Mouse (Mus musculus): ENCODE data around the gene Gng7. TPM values are rescaled to one million over a fixed set of nuclear protein-coding genes. Genes with fewer than 3 reads are reported as not detected.
A peak's percentile ranks its signal among the peaks of the same experiment; 100 is the strongest.

Gene Gng7
- total RNA-seq, 1 experiment from 2014 or later = 0.18 TPM

DNA sequence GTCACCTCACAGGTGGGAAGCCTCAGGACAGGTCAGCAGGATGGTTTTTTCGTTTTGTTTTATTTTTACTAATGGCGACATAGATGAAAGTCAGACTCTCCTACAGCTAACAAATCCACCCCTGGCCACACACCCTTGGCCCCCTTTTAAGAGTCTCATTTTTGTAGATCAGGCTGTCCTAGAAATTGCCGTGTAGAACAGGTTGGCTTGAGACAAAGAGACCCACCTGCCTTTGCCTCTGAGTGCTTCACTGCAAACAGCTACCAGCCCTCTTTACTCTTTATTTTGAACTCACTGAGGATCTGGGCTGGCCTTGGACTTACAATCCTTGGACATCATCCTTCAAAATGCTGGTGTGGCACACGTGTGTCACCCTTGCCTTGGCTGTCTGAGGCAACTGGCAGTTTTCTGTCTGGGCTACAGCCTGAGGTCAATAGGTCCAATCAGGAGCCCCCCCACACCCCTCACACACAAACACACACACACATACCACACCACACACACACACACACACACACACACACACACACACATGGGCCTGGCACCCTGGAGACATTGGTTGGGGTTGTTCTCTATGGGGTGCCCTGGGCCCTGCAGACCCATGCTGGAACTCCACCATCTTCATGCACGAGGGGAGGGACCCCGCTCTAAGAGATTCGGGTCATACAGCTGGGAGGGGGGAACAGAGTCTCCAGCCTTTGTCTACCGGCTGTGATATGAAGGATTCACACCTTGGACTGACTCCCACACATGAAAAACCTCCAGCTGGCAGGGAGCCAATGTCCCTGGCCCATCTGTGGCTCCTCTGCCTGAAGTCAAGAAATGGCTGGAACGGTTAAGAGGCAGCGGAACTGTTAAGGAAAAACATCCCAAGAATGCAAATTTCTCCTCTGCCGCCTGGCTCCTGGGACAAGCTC lies 42.4 kb downstream of the Gng7 start:
- ATAC-seq (replicated peaks; ENCODE audit: low read depth, poor library complexity, severe bottlenecking) = no peak

- no peak for ATAC-seq (replicated peaks; ENCODE audit: low read depth, poor library complexity, severe bottlenecking)
Observed at GRCm38 (mm10) chr10:80971533-80971932, 43.2 kb downstream of the Gng7 start.

DNA sequence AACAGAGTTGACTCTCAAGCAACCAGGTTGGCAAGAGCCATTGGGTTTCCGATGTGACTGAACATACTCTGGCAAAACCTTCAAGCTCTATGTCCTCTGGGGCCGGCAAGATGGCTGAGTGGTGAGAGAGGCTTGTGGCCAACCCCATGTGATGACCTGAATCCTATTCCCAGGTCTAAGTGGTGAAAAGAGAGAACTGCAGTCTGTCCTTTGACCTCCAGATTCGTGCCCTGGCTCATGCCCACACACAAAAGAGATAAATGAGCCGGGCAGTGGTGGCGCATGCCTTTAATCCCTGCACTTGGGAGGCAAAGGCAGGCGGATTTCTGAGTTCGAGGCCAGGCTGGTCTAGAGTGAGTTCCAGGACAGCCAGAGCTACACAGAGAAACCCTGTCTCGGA lies 44.6 kb downstream of the Gng7 start:
- no peak for ATAC-seq (replicated peaks; ENCODE audit: low read depth, poor library complexity, severe bottlenecking)

- 0 out of 2 replicates have a peak, but pooled peaks have one; percentile 10 for ATAC-seq (replicated peaks; ENCODE audit: low read depth, poor library complexity, severe bottlenecking)
Observed at GRCm38 (mm10) chr10:80969298-80969697, 45.4 kb downstream of the Gng7 start.

- ATAC-seq (replicated peaks; ENCODE audit: low read depth, poor library complexity, severe bottlenecking) = no peak
Observed at GRCm38 (mm10) chr10:80968106-80968505, 46.6 kb downstream of the Gng7 start.

GRCm38 (mm10) chr10:80967101-80967656 lies 47.6 kb downstream of the Gng7 start:
- ATAC-seq (replicated peaks; ENCODE audit: low read depth, poor library complexity, severe bottlenecking) = 0 out of 2 replicates have a peak, but pooled peaks have one; percentile 31

DNA sequence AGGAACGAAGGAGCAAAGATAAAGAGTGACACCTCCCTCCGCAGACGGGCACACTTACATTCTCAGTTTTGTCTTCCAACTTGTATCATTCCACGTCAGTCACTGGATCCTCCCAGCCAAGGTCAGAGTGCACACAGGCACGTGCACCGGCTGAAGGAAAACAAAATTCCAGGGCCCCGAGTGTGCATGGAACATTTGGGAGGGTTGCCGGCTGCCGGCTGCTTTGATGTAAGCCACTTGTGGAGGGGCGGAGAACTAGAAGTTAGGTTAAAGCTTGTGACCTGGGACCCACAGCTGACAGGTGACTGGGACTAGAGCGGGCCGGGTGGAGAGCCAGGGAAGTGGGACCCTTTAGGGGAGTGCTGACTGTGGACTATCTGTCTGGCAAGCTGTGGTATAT lies 48.4 kb downstream of the Gng7 start:
- ATAC-seq (replicated peaks; ENCODE audit: low read depth, poor library complexity, severe bottlenecking) = no peak

DNA sequence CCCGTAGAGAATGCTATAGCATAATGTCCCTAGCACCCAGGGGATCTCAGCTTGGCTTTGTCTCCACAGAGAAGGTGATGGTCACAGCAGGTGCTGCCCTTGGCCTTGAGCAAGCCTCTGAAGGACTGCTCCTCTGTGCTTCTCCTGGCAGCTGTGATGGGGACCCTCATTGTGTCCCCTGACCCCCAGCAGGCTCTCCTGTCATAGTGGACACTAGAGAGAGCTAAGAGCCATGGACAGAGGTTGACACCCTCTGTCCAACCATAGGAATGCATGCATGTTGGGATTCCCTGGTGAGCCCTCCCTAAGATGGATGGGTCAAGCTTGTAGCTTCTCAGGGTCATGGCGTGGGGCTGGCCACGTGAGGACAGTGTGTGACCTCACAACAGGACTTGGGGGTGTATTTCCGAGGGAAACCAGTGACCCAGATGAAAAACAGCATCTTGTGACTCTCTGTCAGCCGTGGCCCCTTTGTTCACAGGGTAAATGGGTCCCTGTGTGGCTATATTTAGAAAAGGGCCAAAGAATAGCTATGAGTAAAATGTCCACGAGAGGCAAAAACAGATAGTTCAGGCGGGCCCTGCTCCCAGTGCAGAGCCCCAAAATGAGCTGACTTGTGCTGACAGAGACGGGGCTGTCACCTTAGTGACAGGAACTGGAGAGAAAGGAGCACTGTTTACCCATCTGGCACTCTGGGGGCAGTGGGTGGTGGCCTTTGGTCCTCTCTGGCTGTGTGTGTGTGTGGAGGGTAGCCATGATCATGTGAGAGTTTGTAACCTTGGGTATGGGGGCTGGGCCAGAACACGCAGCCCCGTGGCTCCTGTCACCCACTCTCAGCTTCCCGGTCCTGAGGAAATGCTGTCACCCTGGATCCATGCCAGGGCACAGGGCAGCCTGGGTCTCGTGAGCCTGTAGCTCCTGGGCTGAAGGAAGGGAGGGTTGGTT lies 51.4 kb downstream of the Gng7 start:
- peak; percentile 19; the same call in 1 of the 2 replicates for ATAC-seq (replicated peaks; ENCODE audit: low read depth, poor library complexity, severe bottlenecking)

- no peak for ATAC-seq (replicated peaks; ENCODE audit: low read depth, poor library complexity, severe bottlenecking)
Observed at GRCm38 (mm10) chr10:80962585-80962984, 52.2 kb downstream of the Gng7 start.

DNA sequence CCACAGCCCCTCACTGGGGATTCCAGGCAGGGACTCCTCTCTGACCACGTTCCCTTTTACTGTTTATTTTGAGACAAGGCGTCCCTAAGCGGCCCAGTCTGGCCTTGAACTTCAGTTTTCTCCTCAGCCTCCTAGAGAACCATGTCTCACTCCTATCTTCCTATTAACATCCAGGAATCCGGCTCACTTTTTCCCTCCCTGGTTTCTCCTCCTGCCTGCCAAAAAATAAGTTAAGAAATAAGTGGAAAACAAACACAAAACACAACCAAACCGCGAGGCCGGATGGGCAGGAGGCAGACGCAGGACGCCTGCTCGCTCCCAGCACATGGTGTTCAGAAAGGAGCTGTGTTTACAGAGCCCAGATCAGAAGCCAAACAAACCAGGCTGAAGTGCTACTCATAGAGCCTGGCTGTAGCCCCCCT lies 52.7 kb downstream of the Gng7 start:
- ATAC-seq (replicated peaks; ENCODE audit: low read depth, poor library complexity, severe bottlenecking) = no peak

GRCm38 (mm10) chr10:80960551-80961508 lies 53.9 kb downstream of the Gng7 start:
- no peak for ATAC-seq (replicated peaks; ENCODE audit: low read depth, poor library complexity, severe bottlenecking)

DNA sequence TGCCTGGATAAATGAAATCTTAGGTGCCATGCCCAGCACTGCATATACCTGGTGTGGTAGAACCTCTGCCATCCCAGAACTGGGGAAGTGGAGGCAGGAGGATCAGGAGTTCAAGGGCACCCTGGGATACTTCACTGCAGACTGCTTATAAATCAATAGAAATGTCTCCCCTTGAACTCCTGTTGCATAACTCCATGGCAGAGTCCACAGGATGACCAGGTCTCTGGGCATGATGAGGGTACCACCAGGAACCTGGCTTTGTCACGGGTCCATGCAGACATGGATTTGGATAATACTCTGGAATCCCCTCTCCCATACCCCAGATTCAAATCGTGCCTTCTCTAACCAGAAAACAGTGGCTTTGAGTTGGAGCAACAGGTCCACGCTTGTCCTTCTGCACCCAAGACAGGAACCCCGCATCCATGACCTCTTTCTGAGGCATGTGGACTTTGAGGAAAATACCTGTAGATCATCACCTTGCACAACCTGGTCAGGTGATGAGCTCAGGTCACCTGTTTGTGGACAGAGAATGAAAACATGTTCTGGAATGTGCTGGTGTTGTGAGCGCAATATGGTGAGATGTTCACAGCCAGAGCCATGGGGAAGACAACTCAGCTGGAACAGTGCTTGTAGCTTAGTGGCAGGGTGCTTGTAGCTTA lies 55.6 kb downstream of the Gng7 start:
- ATAC-seq (replicated peaks; ENCODE audit: low read depth, poor library complexity, severe bottlenecking) = no peak

GRCm38 (mm10) chr10:80957791-80958190 lies 57.0 kb downstream of the Gng7 start:
- ATAC-seq (replicated peaks; ENCODE audit: low read depth, poor library complexity, severe bottlenecking) = no peak

DNA sequence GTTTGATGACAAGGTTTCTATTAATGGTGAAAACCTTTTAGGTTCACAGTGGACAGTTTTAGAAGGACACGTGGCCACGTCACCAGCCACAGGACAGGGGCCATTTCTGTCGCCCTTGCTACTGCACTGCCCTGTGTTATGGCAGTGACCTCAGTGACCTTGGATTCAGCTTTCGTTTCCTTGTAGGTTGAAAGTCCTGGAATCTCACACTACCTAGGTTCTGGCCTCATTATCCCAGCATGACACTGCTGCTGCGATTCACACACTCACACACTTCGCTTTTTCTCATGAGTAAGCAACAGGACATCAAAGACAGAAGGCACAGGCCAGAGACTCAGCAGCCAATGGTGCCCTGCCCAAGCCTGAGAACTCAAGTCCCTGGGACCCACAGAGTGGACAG lies 57.8 kb downstream of the Gng7 start:
- ATAC-seq (replicated peaks; ENCODE audit: low read depth, poor library complexity, severe bottlenecking) = no peak

DNA sequence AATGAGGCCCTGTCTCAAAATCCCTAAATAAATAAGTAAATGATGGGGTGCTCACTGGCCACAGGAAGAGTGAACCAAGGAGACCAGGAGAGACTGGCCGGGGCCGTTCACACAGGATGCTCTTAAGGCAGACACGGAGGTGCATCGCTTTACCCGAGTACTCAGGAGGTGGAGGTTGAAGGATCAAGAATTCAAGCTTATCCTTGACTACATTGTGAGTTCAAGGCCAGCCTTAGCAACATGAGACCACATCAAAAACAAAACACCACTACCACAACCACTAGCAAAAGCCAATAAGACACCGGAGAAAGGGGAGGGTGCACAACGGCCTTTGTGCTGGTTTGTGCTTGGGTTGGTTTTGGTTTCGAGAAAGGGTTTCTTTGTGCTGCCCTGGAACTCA lies 58.4 kb downstream of the Gng7 start:
- no peak for ATAC-seq (replicated peaks; ENCODE audit: low read depth, poor library complexity, severe bottlenecking)

DNA sequence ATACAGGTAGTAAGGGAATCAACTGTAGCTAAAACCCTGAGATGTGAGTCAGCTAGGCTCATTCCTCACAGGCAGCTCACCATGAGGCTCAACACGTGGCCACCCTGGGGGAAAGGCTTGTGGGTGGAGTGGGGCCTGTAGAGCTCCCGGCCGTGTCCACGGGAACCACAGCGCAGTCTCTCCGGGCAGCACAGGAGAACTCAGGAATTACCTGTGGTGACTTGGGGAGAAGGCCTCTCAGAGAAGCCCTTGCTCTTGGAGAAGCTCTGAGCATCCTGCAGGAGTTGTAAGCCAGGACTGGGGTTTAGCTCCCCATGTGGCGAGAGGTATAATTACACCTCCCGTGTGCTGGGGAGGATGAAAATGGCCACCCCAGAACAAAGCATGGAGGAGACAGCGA lies 59.2 kb downstream of the Gng7 start:
- peak; percentile 89 for ATAC-seq (replicated peaks; ENCODE audit: low read depth, poor library complexity, severe bottlenecking)

- ATAC-seq (replicated peaks; ENCODE audit: low read depth, poor library complexity, severe bottlenecking) = no peak
Observed at GRCm38 (mm10) chr10:80954843-80955242, 59.9 kb downstream of the Gng7 start.

DNA sequence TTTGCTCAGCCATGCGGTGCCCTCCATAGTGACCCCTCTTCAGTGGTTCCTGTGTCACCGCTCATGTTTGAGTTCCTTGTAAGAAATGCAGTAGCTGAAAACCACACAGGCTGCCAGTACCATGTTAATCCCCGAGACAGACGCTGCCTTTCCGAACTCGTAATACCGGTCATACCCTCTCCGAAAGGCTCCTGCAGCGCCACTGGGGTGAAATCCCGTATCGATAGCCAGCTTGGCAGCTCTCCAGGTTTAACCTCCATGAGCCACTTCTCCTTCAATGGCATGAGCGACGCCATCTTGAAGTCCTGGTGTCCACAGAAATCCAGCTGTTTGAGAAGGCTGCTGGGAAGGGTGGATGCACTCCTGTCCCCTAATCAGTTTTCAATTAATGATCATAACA lies 60.3 kb downstream of the Gng7 start:
- ATAC-seq (replicated peaks; ENCODE audit: low read depth, poor library complexity, severe bottlenecking) = no peak

DNA sequence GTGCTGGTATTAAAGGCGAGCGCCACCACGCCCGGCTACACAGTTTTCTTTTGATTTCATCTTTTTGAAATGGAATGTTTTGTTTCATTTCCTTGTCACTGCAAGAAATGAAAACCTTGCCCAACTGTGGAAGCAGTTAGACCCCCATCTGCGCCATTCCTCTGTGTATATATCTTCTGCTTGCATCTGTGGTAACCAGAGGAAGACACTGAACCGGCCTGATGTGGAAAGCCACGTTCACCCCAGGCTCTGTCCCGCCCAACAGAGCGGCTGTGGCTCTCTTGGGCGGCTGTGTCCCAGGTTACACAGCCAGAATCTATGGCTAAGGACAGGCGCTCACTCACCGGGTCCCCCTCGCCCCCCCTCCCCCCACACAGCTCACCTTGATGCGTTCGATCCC lies 62.3 kb downstream of the Gng7 start:
- peak; percentile 40; the same call in 1 of the 2 replicates for ATAC-seq (replicated peaks; ENCODE audit: low read depth, poor library complexity, severe bottlenecking)

Data from common myeloid progenitor, adult 5-6 weeks (primary cell).